Mouse (Mus musculus) erythroblast, embryonic 14.5 days (primary cell): ENCODE results near the gene Hist1h2an. TPM values are rescaled to one million over a fixed set of nuclear protein-coding genes. Genes with fewer than 3 reads are reported as not detected.
"Not testable (repeated sequence)": the region's sequence is repeated elsewhere in the genome, so short reads cannot be mapped to it uniquely, and the experiment has no call there.

Source experiments
- H3K27me3 ChIP-seq: 2 replicates; pipeline ENCODE4 v1.6.1; 2012; ENCODE audit warnings: inconsistent platforms; ENCODE audit not compliant: control insufficient read depth
- H3K36me3 ChIP-seq: 2 replicates; pipeline ENCODE4 v1.6.1; 2012; ENCODE audit warnings: mild to moderate bottlenecking, inconsistent platforms; ENCODE audit not compliant: control insufficient read depth
- H3K4me1 ChIP-seq: 2 replicates; pipeline ENCODE4 v1.6.1; 2012; ENCODE audit warnings: inconsistent platforms; ENCODE audit not compliant: control insufficient read depth
- H3K4me3 ChIP-seq: replicated peaks from 2 replicates; pipeline ENCODE3; 2012; ENCODE audit warnings: moderate library complexity, mild to moderate bottlenecking, inconsistent platforms
- H3K9me3 ChIP-seq: 2 replicates; pipeline ENCODE4 v1.6.1; 2012; ENCODE audit warnings: low read length, inconsistent platforms, mixed read lengths; ENCODE audit not compliant: control insufficient read depth
- GATA1 ChIP-seq: IDR thresholded peaks from 2 replicates; pipeline ENCODE4 v1.6.1; 2012; ENCODE audit warnings: low read length, inconsistent platforms, mixed read lengths
- TAL1 ChIP-seq: IDR thresholded peaks from 3 replicates; pipeline ENCODE4 v1.6.1; 2012; ENCODE audit warnings: low read length, inconsistent platforms, mixed read lengths
- polyA plus RNA-seq: library from polyadenylated mRNA; stranded (reverse); fragments of >175 nt; gene quantifications from 2 replicates; pipeline ENCODE4 v1.2.3, GENCODE M21; 2012

The Hist1h2an gene
- polyA plus RNA-seq, 1 experiment, result 41.3 TPM

DNA sequence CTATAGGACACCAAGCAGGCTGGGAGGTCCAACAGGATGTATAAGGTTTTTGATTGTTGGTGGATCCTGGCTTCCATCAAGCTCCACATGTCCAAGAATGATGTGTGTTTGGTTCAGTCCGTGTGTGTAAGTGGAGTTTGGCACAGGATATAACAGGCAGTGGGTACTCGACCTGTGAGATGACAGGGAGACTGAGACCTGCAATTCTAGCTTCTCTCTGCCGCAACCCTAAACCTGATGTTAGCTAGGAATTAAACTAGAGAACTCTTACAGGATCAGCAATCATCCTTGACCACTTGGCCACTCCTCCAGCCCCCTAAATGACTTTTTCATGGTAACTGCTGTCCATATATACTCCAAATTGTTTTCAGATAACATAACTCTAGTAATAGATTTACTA lies 34.7 kb downstream of the Hist1h2an start:
- peaks cover 58% of the 10 kb centered on the region for H3K4me1 ChIP-seq
- no peak for TF ChIP-seq TAL1
- no peak for TF ChIP-seq GATA1
- H3K4me3 ChIP-seq, result peak overlapping the region; percentile 64
- peaks cover 21% of the 10 kb centered on the region for H3K36me3 ChIP-seq
- H3K9me3 ChIP-seq, result no peaks in the 10 kb centered on the region
- no peaks in the 10 kb centered on the region for H3K27me3 ChIP-seq

DNA sequence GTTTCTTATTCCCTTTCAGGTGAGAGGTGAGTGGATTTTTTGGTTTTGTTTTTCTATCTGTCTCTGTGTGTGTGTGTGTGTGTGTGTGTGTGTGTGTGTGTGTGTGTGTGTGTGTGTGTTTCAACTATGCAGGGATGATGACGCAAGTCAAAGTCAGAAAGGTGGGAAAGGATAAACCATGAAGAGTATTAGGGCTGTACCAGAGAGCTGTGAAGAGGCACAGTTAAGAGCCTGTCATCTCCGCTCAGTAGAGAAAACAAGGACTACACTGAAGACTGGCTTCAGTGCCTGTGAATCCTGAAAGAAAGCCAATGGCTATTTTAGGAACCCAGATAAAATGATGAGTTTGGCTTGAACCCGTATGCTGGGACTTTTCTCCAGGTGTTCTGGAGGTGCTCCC lies 35.2 kb downstream of the Hist1h2an start:
- H3K27me3 ChIP-seq, result no peaks in the 10 kb centered on the region
- peaks cover 60% of the 10 kb centered on the region for H3K4me1 ChIP-seq
- peak overlapping the region; percentile 64 for H3K4me3 ChIP-seq
- no peak for TF ChIP-seq GATA1
- no peaks in the 10 kb centered on the region for H3K9me3 ChIP-seq
- H3K36me3 ChIP-seq, result peaks cover 23% of the 10 kb centered on the region

DNA sequence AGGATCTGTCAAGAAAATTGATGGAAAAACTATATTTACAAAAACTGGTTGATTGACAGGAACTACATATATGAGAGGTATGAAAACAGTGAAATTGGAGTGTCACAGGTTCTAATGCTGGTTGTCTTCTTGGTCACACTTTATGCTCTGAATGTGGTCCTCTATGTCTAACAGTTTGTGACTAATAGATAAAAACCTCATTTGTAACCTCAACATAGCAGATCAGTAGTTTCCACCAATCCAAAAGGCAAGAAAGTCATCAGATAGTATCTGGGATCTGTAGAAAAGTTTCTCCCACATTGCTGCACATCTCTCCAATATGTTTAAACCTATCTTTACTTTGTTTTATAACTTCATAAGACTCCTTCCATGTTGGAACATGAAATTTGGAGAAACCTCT lies 35.6 kb downstream of the Hist1h2an start:
- H3K4me3 ChIP-seq, result peak overlapping the region; percentile 64
- H3K9me3 ChIP-seq, result no peaks in the 10 kb centered on the region
- peaks cover 25% of the 10 kb centered on the region for H3K36me3 ChIP-seq
- H3K27me3 ChIP-seq, result no peaks in the 10 kb centered on the region
- TF ChIP-seq TAL1 (no peak), GATA1 (no peak)
- H3K4me1 ChIP-seq, result peaks cover 60% of the 10 kb centered on the region

DNA sequence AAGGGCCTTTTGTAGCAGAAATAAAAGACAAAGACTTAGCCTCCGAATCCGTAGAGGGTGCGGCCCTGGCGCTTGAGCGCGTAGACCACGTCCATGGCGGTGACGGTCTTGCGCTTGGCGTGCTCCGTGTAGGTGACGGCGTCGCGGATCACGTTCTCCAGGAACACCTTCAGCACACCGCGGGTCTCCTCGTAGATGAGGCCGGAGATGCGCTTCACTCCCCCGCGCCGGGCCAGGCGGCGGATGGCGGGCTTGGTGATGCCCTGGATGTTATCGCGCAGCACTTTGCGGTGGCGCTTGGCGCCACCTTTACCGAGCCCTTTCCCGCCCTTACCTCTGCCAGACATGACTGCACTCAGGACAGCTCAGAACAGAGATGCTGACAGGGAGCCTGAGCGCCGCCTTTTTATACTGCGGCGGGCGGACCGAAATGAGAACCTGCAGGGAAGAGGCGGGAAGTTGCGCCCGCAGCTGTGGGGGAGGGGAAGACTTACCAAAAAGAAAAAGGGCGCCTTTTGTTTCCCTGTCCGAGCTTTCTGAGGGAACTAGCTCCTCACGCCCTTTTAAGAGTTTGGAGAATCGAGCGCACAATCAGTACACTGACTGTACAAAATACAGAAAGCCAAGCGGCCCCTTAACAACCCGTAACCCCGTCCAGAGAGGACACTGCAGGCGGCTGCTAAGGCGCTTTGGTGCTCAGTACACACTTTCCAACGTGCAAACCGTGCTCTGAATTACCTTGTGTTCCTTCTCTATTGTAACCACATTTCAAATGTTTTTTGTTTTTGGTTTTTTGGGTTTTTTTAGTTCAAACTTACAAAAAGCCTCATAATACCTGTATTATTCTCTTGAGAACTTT lies 36.6 kb downstream of the Hist1h2an start, which contains the start of gene Hist1h4k:
Gene Hist1h4k, minus strand, starts transcription at position 347 of the 859 bp plus-strand sequence.
- H3K4me3 ChIP-seq, result peak within 1 kb of the TSS; percentile 68
- H3K4me1 ChIP-seq, result peaks cover 61% of the 10 kb centered on the region
- not testable (repeated sequence) for H3K27me3 ChIP-seq

DNA sequence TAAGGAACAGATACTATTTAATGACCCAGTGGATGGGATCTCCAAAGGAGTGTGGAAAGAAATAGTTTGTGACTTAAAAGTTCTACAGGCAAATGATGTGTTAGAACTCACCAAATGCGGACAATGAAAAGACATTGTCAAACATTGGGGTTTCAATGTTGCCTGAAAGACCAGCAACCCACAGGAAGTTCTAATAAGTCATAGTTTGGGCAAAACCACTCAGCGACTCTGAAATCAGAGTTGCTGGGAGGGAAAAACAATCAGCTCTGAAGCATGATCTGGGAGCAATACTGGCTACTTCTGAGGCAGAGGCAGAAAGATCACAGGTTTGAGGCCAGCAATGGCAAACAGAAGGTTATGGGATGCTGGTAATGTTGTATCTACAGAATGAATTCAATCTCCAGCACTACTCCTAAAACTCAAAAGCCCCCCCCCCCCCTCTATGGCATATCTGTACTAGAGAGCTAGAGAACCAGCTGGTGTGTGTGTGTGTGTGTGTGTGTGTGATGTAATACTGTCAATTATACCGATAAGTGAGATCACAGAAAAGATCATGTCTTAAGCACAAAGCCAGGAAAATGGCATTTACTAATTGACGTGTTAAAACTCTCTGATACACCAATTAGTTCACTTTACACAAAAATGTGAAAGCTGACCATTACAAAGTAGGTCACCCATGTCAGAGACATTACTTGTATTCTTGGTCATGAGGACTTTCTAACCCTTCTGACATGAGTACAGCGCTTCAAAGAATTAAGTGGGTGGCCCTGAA lies 37.4 kb downstream of the Hist1h2an start:
- Histone ChIP-seq H3K4me1 (peaks cover 59% of the 10 kb centered on the region), H3K27me3 (no peaks in the 10 kb centered on the region), H3K9me3 (no peaks in the 10 kb centered on the region), H3K36me3 (peaks cover 36% of the 10 kb centered on the region), H3K4me3 (peak overlapping the region; percentile 68)
- TF ChIP-seq GATA1 (no peak), TAL1 (no peak)

More for the DNA sequence above, 36.6 kb downstream of the Hist1h2an start, which contains the start of gene Hist1h4k:
- not testable (repeated sequence) for H3K9me3 ChIP-seq
- H3K36me3 ChIP-seq, result peaks cover 35% of the 10 kb centered on the region

DNA sequence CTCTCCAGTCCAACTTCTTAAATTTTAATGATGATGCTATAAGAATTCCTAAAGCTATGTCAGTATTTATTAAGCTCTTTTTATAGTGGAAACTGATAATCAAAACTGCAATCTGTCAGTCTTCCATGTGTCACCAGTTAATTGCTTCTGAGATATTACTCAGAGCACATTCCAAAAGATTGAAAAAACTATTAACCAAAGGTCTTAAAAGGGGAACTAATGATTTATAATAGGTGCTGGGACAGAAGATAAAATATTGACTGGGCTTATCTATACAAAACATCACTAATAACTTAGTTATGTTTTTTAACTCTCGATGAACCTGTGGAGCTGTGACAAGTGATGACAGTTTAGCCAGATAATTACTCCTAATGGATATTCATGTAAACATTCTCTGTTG lies 42.0 kb downstream of the Hist1h2an start:
- H3K27me3 ChIP-seq, result no peaks in the 10 kb centered on the region

More for the DNA sequence above, 42.0 kb downstream of the Hist1h2an start:
- H3K36me3 ChIP-seq, result peaks cover 42% of the 10 kb centered on the region
- H3K4me1 ChIP-seq, result peaks cover 37% of the 10 kb centered on the region
- no peak overlapping the region for H3K4me3 ChIP-seq
- no peaks in the 10 kb centered on the region for H3K9me3 ChIP-seq
- no peak for TF ChIP-seq TAL1
- TF ChIP-seq GATA1, result no peak

Other genes with a start within 250 kb of the Hist1h2an start
- not detected in 2 replicates for gene Olfr1366, start 244.4 kb downstream of the Hist1h2an start, polyA plus RNA-seq
- not detected in 2 replicates for gene Olfr1535, start 227.3 kb downstream of the Hist1h2an start, polyA plus RNA-seq
- gene Olfr1364, start 205.5 kb downstream of the Hist1h2an start, polyA plus RNA-seq, result not detected in 2 replicates
- gene Olfr1362, start 173.2 kb downstream of the Hist1h2an start, polyA plus RNA-seq, result not detected in 2 replicates
- gene Olfr11, start 144.7 kb downstream of the Hist1h2an start, polyA plus RNA-seq, result 0.04 TPM in 1 of 2 replicates, not detected in the other
- not detected in 2 replicates for gene Olfr1361, start 123.8 kb downstream of the Hist1h2an start, polyA plus RNA-seq
- not detected in 2 replicates for gene Olfr1360, start 109.8 kb downstream of the Hist1h2an start, polyA plus RNA-seq
- not detected in 2 replicates for gene Olfr1359, start 89.1 kb downstream of the Hist1h2an start, polyA plus RNA-seq
- 2.0 and 7.9 TPM in 2 replicates for gene Hist1h2bl, start 71.1 kb downstream of the Hist1h2an start, polyA plus RNA-seq
- gene Hist1h2ai, start 70.8 kb downstream of the Hist1h2an start, polyA plus RNA-seq, result 28.0 and 37.9 TPM in 2 replicates
- 27.8 and 67.4 TPM in 2 replicates for gene Hist1h3h, start 69.6 kb downstream of the Hist1h2an start, polyA plus RNA-seq
- 1.8 and 3.9 TPM in 2 replicates for gene Hist1h2bm, start 65.2 kb downstream of the Hist1h2an start, polyA plus RNA-seq
- 1.3 and 2.7 TPM in 2 replicates for gene Hist1h4j, start 52.2 kb downstream of the Hist1h2an start, polyA plus RNA-seq
- gene Hist1h4k, start 36.7 kb downstream of the Hist1h2an start, polyA plus RNA-seq, result 23.3 and 64.1 TPM in 2 replicates
- gene Hist1h2ak, start 33.4 kb downstream of the Hist1h2an start, polyA plus RNA-seq, result 57.8 and 123 TPM in 2 replicates
- 2.7 and 5.2 TPM in 2 replicates for gene Hist1h2bn, start 33.1 kb downstream of the Hist1h2an start, polyA plus RNA-seq
- gene Hist1h1b, start 6.6 kb downstream of the Hist1h2an start, polyA plus RNA-seq, result 2.6 and 5.0 TPM in 2 replicates
- 16.8 and 41.5 TPM in 2 replicates for gene Hist1h3i, start 3.8 kb downstream of the Hist1h2an start, polyA plus RNA-seq
- gene Hist1h2bp, start 243 bp upstream of the Hist1h2an start, polyA plus RNA-seq, result 2.2 and 5.1 TPM in 2 replicates
- gene Hist1h2bq, start 23.0 kb upstream of the Hist1h2an start, polyA plus RNA-seq, result 12.6 and 20.2 TPM in 2 replicates
- gene Hist1h2ao, start 23.2 kb upstream of the Hist1h2an start, polyA plus RNA-seq, result 4,119 and 4,310 TPM in 2 replicates
- 26.4 and 43.3 TPM in 2 replicates for gene Hist1h4m, start 24.5 kb upstream of the Hist1h2an start, polyA plus RNA-seq
- 0.78 and 5.7 TPM in 2 replicates for gene Hist1h4n, start 45.0 kb upstream of the Hist1h2an start, polyA plus RNA-seq
- 9,149 and 11,620 TPM in 2 replicates for gene Hist1h2ap, start 46.3 kb upstream of the Hist1h2an start, polyA plus RNA-seq
- 12.4 and 21.9 TPM in 2 replicates for gene Hist1h2br, start 46.5 kb upstream of the Hist1h2an start, polyA plus RNA-seq
- not detected in 2 replicates for gene Zfp184, start 157.9 kb upstream of the Hist1h2an start, polyA plus RNA-seq
- gene Pom121l2, start 194.0 kb upstream of the Hist1h2an start, polyA plus RNA-seq, result not detected in 2 replicates
- not detected in 2 replicates for gene Prss16, start 222.5 kb upstream of the Hist1h2an start, polyA plus RNA-seq
- 105 and 181 TPM in 2 replicates for gene Hist1h2ah, start 248.3 kb upstream of the Hist1h2an start, polyA plus RNA-seq
- gene Hist1h2bk, start 248.7 kb upstream of the Hist1h2an start, polyA plus RNA-seq, result 6.1 and 13.9 TPM in 2 replicates